Mouse (Mus musculus) neural tube, embryonic 14.5 days (tissue): ENCODE data around the gene Nol4l. TPM values are rescaled to one million over a fixed set of nuclear protein-coding genes. Genes with fewer than 3 reads are reported as not detected.

Source experiments
- ATAC-seq: fragments of 200-750 bp; cut with Nextera tagmentation; 2 replicates; pipeline ENCODE4 v1.8.0; 2017; ENCODE audit warnings: low read depth, mild to moderate bottlenecking, moderate TSS enrichment, moderate library complexity
- H3K27ac ChIP-seq: fragments of 300-500 bp; sonication (generic); 2 replicates; pipeline ENCODE4 v1.5.1; 2014; ENCODE audit warnings: low read depth, mild to moderate bottlenecking, control low read depth, low read length, moderate library complexity, mixed read lengths
- H3K27me3 ChIP-seq: fragments of 300-500 bp; sonication (generic); 2 replicates; pipeline ENCODE4 v1.6.1; 2014; ENCODE audit warnings: low read length; ENCODE audit not compliant: control insufficient read depth, insufficient read depth
- H3K36me3 ChIP-seq: fragments of 300-500 bp; sonication (generic); 2 replicates; pipeline ENCODE4 v1.6.1; 2014; ENCODE audit warnings: low read length, mixed read lengths; ENCODE audit not compliant: control insufficient read depth, insufficient read depth
- H3K4me1 ChIP-seq: fragments of 300-500 bp; sonication (generic); 2 replicates; pipeline ENCODE4 v1.6.1; 2014; ENCODE audit warnings: low read length; ENCODE audit not compliant: control insufficient read depth, insufficient read depth
- H3K4me2 ChIP-seq: fragments of 300-500 bp; sonication (generic); 2 replicates; pipeline ENCODE4 v1.6.1; 2014; ENCODE audit warnings: mild to moderate bottlenecking, low read depth, low read length, control low read depth
- H3K4me3 ChIP-seq: fragments of 300-500 bp; sonication (generic); 2 replicates; pipeline ENCODE4 v1.5.1; 2014; ENCODE audit warnings: low read depth, low read length, control low read depth, mixed read lengths
- H3K9ac ChIP-seq: fragments of 300-500 bp; sonication (generic); replicated peaks from 2 replicates; pipeline ENCODE4 v1.6.1; 2014; ENCODE audit warnings: low read depth, mild to moderate bottlenecking, control low read depth, low read length, mixed read lengths
- H3K9me3 ChIP-seq: fragments of 300-500 bp; sonication (generic); 2 replicates; pipeline ENCODE4 v1.6.1; 2016; ENCODE audit warnings: low read length; ENCODE audit not compliant: control insufficient read depth
- WGBS: fragments of 180-500 bp; shearing (Covaris S2); extraction: QIAGEN DNeasy Blood & Tissue Kit; methylation state at CpG from one replicate; pipeline ENCODE4 v1.1.7; 2014; 5-methylcytosine and 5-hydroxymethylcytosine counted together
- polyA plus RNA-seq: library from polyadenylated mRNA; unstranded; fragments of >200 nt; fragmentation: Nextera tagmentation; extraction: Ambion mirVana; gene quantifications from 2 replicates; pipeline ENCODE4 v1.2.1, GENCODE M21; 2014

Gene Nol4l
- polyA plus RNA-seq, 1 experiment from 2014 or later: 44.4 TPM

DNA sequence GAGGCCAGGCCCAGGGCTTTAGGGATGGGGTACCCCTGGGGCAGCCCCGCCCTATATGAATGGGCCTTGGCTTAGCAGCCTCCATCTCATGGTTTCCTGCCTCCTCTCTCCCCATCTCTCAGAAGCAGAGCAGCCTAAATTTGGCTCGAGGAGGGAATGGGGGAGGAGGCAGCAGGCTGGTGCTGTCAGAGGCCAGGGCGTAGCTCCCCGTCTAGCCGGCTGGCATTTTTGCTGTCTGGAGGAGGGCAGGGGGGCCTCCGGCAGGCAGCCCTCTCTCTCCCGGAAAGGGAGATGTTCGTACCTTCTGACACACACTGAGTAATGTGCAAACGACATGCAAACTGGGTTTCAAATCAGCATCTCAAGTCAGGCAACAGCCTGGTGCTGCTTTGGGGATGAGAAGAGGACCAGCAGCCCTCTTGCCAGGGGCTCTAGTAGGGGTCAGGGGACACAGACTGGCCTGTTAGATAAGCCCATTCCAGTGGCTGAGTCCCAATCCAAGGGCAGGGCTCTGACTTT, 35.4 kb downstream of the Nol4l start:
- no peaks in the 10 kb centered on the region for H3K36me3 ChIP-seq
- H3K4me2 ChIP-seq: no peak overlapping the region
- 27% methylated on average over 8 of the region's 9 CpGs for WGBS
- no peak overlapping the region for H3K4me3 ChIP-seq
- no peak for ATAC-seq
- no peaks in the 10 kb centered on the region for H3K27me3 ChIP-seq
- H3K9me3 ChIP-seq: no peaks in the 10 kb centered on the region
- no peak overlapping the region for H3K9ac ChIP-seq
- H3K4me1 ChIP-seq: peaks cover 39% of the 10 kb centered on the region
- peak overlapping the region; percentile 64 for H3K27ac ChIP-seq

DNA sequence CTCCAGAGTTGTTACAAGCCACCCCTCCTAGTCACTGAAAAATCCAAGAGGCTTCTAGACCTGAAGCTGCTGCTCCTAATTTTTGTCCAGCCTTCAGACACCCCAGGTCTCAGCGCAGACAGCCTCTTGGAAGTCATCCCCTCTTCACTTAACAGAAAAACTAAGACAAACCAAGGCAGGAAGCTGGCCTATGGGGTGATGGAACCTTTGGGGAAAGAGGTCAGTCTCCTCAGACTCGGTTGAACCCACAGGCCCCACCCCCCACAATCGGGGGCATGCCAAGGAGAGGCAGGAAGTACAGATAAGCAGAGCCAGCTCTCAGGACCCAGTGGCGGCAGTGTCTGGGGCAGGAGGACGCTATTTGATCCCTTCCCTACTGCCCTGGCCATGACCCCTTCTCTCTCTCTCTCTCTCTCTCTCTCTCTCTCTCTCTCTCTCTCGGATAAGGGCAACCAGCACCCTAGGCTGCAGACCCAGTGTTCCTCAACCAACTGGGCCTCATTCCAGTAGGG, 35.9 kb downstream of the Nol4l start:
- Histone ChIP-seq H3K27me3 (no peaks in the 10 kb centered on the region), H3K9me3 (no peaks in the 10 kb centered on the region), H3K4me1 (peaks cover 39% of the 10 kb centered on the region), H3K36me3 (no peaks in the 10 kb centered on the region), H3K4me3 (no peak overlapping the region), H3K9ac (no peak overlapping the region), H3K27ac (peak overlapping the region; percentile 97), H3K4me2 (no peak overlapping the region; the same call in 1 of the 2 replicates)
- WGBS: 10% methylated on average over 6 of the region's 6 CpGs
- no peak for ATAC-seq

DNA sequence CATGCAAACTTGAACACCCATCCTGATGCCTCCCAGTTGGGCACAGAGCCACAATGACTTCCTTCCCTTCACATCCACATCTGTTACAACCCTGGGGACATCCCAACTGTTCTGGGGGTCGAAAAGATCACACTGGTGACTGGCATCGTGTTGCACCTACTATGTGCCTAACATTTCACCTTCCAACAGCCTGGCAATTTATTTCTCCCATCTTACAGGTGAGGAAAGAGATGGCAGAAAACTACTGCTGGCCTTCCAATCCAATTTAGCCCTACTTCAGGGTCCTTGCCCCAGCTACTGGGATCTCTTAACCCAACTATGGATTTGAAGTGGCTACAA, 36.4 kb downstream of the Nol4l start:
- Histone ChIP-seq H3K36me3 (no peaks in the 10 kb centered on the region), H3K27ac (peak overlapping the region; percentile 97), H3K27me3 (no peaks in the 10 kb centered on the region), H3K4me3 (peak overlapping the region; percentile 53), H3K4me2 (peak overlapping the region; percentile 90), H3K9ac (peak overlapping the region; percentile 76), H3K9me3 (no peaks in the 10 kb centered on the region), H3K4me1 (peaks cover 39% of the 10 kb centered on the region)
- 0 out of 2 replicates have a peak, but pooled peaks have one; percentile 3 for ATAC-seq
- 26% methylated on average over 2 of the region's 2 CpGs for whole genome bisulfite sequencing

DNA sequence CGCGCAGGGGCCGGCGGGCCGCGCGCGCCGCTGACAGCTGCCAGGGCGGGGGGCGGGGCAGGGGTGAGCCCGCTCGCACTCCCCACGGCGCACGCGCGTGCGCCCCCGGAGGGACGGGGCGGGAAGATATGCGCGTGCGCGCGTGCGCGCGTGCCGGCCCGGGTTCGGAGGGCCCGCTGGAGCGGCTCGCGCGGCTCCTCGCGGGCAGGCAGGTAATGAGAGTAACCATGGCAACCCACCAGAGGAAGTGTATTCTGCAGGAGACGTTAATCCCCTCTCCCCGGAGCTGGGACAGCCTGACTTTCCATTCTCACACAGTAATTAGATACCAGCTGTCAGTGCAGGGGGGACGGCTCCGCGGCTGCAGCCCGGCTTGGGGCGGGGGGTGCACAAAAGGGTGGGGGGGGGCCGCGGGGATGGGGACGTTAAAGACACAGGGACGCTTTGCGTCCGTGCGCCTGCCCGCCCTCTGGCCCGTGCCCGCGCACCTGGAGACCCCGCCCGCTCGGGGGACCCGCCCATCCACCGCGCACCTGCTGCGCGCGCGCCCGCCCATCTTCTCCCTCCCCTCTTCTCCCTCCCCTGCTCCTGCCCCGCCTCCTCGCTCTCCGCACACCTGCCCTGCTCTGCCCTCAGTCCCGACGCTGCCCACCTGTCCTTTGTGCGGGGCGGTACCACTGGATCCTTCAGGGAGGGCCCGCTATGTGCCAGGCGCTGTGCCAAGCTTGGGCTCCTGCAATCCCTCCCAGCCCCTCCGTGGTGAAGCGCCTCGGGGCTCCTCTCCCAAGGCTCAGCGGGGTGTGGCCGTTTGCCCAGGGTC, 37.0 kb downstream of the Nol4l start, which contains the start of gene 4930404H24Rik:
4930404H24Rik (plus strand) TSS at position 218 of the 820 bp plus-strand sequence.
- Histone ChIP-seq H3K4me2 (peak within 1 kb of the TSS; percentile 90), H3K4me3 (peak within 1 kb of the TSS; percentile 53), H3K36me3 (no peaks in the 10 kb centered on the region), H3K4me1 (peaks cover 38% of the 10 kb centered on the region), H3K9me3 (no peaks in the 10 kb centered on the region), H3K27ac (peak within 1 kb of the TSS; percentile 97), H3K27me3 (no peaks in the 10 kb centered on the region), H3K9ac (peak within 1 kb of the TSS; percentile 76)
- under 1% methylated on average over 62 of the region's 83 CpGs for WGBS
- ATAC-seq: peak; percentile 90

DNA sequence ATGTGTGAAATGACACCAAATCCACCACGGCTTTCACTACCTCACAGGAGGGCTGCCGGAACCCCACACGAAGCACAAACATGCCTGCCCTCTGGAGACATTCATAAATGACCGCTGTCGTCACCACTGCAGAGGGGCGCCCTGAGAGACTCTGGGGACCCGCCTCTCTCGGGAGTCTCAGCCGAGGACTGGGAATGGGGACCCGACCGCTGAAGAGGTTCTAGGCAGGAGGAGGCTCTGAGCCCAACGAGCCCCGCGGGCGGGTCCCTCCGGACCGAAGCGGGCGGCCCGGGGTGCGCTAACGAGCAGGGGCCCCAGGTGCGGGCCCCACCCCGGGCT, 37.6 kb downstream of the Nol4l start:
- H3K27ac ChIP-seq: peak overlapping the region; percentile 97
- peak overlapping the region; percentile 53 for H3K4me3 ChIP-seq
- peak overlapping the region; percentile 76 for H3K9ac ChIP-seq
- H3K4me1 ChIP-seq: peaks cover 33% of the 10 kb centered on the region
- under 1% methylated on average over 23 of the region's 24 CpGs for WGBS
- no peaks in the 10 kb centered on the region for H3K9me3 ChIP-seq
- no peaks in the 10 kb centered on the region for H3K27me3 ChIP-seq
- peak overlapping the region; percentile 90 for H3K4me2 ChIP-seq
- ATAC-seq: peak; percentile 21
- H3K36me3 ChIP-seq: no peaks in the 10 kb centered on the region

DNA sequence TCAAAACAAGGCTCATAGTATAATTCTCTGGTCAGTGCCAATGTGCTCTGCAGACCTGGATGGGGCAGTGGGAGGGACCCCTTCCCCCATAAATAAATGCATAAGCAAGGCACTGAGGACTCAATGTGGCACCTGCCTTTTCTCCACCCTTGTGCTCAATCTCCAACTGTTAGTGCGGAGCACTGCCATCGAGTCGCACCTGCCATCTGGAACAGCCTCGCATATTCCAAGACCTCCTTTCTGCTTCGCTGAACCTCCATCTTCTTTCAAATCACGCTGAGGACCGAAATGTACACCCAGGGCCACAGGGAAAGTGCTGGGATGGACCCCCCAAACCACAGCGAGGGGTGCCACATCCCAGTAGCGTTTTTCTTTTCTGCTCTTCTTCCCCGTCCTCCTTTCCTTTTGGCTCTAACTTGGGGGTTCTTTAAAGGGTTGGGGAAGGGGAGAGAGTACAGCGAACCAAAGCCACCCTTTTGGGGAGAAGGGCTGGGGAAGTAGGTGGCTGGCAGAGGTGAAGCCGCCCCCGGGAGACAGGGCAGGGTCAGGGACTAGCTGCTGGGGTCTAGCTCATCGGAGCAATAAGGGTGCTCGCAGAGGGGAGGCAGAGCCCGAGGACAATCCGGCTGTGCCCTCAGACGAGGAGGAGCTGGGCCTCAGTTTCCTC, 38.1 kb downstream of the Nol4l start:
- peak; percentile 21 for ATAC-seq
- Histone ChIP-seq H3K4me1 (peaks cover 28% of the 10 kb centered on the region), H3K9ac (peak overlapping the region; percentile 76), H3K27ac (peak overlapping the region; percentile 97), H3K27me3 (no peaks in the 10 kb centered on the region), H3K4me3 (peak overlapping the region; percentile 53), H3K9me3 (no peaks in the 10 kb centered on the region), H3K4me2 (peak overlapping the region; percentile 90), H3K36me3 (no peaks in the 10 kb centered on the region)
- WGBS: 4% methylated on average over 18 of the region's 18 CpGs

DNA sequence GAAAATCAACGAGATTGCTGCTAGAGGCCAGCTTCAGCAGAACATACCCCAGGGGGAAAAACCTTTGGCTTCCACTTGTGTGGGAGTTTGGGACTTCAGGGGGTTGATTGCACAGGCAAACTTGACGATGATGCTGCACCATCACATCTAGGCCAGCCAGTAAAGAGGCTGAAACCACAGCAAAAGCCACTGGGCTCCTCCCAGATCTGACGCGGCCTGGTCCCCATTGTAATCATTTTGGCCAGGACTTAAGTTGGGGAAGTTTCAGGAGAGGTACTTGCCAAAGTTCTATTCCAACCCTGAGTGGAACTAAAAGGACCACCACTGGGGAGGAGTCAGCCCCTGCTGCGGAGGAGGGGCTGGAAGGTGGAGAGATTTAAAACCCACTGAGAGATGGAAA, 38.8 kb downstream of the Nol4l start:
- peaks cover 27% of the 10 kb centered on the region for H3K4me1 ChIP-seq
- no peaks in the 10 kb centered on the region for H3K9me3 ChIP-seq
- ATAC-seq: no peak
- H3K9ac ChIP-seq: no peak overlapping the region
- 0 out of 2 replicates have a peak overlapping the region, but pooled peaks have one; percentile 97 for H3K27ac ChIP-seq
- no peaks in the 10 kb centered on the region for H3K27me3 ChIP-seq
- 19% methylated on average over 5 of the region's 5 CpGs for WGBS
- no peaks in the 10 kb centered on the region for H3K36me3 ChIP-seq
- H3K4me2 ChIP-seq: peak overlapping the region; percentile 90; the same call in 1 of the 2 replicates
- no peak overlapping the region for H3K4me3 ChIP-seq

DNA sequence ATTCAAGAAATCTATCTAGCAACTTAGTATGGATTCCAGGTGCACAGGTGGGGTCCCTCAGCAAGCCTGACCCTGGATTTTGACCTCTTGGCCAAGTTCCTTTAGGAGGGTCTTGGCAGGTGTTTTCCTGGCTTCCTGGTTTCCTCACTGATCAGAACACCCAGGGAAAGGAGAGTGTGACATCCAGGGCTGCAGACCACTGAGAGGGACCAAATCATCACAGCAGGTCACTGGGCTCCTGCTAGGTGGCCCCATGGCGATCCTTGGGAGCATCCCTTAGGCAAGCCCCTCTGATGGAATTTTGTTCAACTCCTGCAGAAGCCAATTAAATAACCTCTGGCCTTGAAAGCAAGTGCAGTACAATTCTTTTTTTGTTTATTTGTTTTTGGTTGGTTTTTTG, 39.7 kb downstream of the Nol4l start:
- no peak overlapping the region for H3K27ac ChIP-seq
- ATAC-seq: no peak
- H3K36me3 ChIP-seq: no peaks in the 10 kb centered on the region
- no peak overlapping the region for H3K4me2 ChIP-seq
- no peak overlapping the region for H3K9ac ChIP-seq
- no peaks in the 10 kb centered on the region for H3K9me3 ChIP-seq
- 90% methylated on average over 1 of the region's 1 CpGs for WGBS
- H3K27me3 ChIP-seq: no peaks in the 10 kb centered on the region
- peaks cover 28% of the 10 kb centered on the region for H3K4me1 ChIP-seq
- no peak overlapping the region for H3K4me3 ChIP-seq
